Mouse (Mus musculus) ovary, adult 18-20 months (tissue): ENCODE measurements around the gene Mocs1.

Experiments used
- DNase-seq: peaks from one replicate; pipeline ENCODE4 v3.0.0; 2022; ENCODE audit warnings: low spot score, mixed read lengths

Gene Mocs1

GRCm38 (mm10) chr17:49428239-49428688 is at the start of gene Mocs1:
Gene Mocs1 (plus strand): TSS chr17:49428362.
- peak; percentile 92 for DNase-seq

- DNase-seq: no peak
These were observed 48.5 kb upstream of the Mocs1 start for GRCm38 (mm10) chr17:49379645-49380044.

GRCm38 (mm10) chr17:49384217-49384943 is 43.8 kb upstream of the Mocs1 start:
- no peak for DNase-seq

GRCm38 (mm10) chr17:49387741-49388140 is 40.4 kb upstream of the Mocs1 start:
- DNase-seq: no peak

- DNase-seq: no peak
These were observed 35.4 kb upstream of the Mocs1 start for GRCm38 (mm10) chr17:49392751-49393150.

- DNase-seq: no peak
These were observed 33.3 kb upstream of the Mocs1 start for GRCm38 (mm10) chr17:49394836-49395235.

- no peak for DNase-seq
These were observed 28.6 kb upstream of the Mocs1 start for GRCm38 (mm10) chr17:49399605-49400004.

GRCm38 (mm10) chr17:49400130-49400529 is 28.0 kb upstream of the Mocs1 start:
- DNase-seq: peak; percentile 9

GRCm38 (mm10) chr17:49403151-49403550 is 25.0 kb upstream of the Mocs1 start:
- DNase-seq: no peak

- DNase-seq: no peak
These were observed 22.2 kb upstream of the Mocs1 start for GRCm38 (mm10) chr17:49405927-49406326.

GRCm38 (mm10) chr17:49412974-49413373 is 15.2 kb upstream of the Mocs1 start:
- no peak for DNase-seq

- DNase-seq: no peak
These were observed 14.6 kb upstream of the Mocs1 start for GRCm38 (mm10) chr17:49413554-49413953.

- DNase-seq: no peak
These were observed 11.9 kb upstream of the Mocs1 start for GRCm38 (mm10) chr17:49416228-49416627.

- DNase-seq: no peak
These were observed 8.3 kb upstream of the Mocs1 start for GRCm38 (mm10) chr17:49419813-49420212.

- no peak for DNase-seq
These were observed 5.7 kb upstream of the Mocs1 start for GRCm38 (mm10) chr17:49422286-49423066.

GRCm38 (mm10) chr17:49423067-49423325 is 5.2 kb upstream of the Mocs1 start:
- no peak for DNase-seq

GRCm38 (mm10) chr17:49423872-49424271 is 4.3 kb upstream of the Mocs1 start:
- no peak for DNase-seq

- DNase-seq: no peak
These were observed 427 bp upstream of the Mocs1 start for GRCm38 (mm10) chr17:49427631-49428238.

GRCm38 (mm10) chr17:49428751-49429415 is 721 bp downstream of the Mocs1 start:
- DNase-seq: no peak

GRCm38 (mm10) chr17:49429471-49430129 is 1.4 kb downstream of the Mocs1 start:
- no peak for DNase-seq

GRCm38 (mm10) chr17:49430136-49430535 is 2.0 kb downstream of the Mocs1 start:
- no peak for DNase-seq

GRCm38 (mm10) chr17:49431176-49431575 is 3.0 kb downstream of the Mocs1 start:
- no peak for DNase-seq
